Mouse (Mus musculus) activated CD4-positive, CD25-positive, alpha-beta regulatory T cell, adult 4 months (primary cell): ENCODE results near the gene Crip2. TPM values are rescaled to one million over a fixed set of nuclear protein-coding genes. Genes with fewer than 3 reads are reported as not detected.

Experiments
- ATAC-seq: one replicate; pipeline ENCODE4 v1.8.0; 2017
- polyA plus RNA-seq, 2 experiments: library from polyadenylated mRNA; unstranded; fragments of 100-300 nt; shearing (Covaris generic); gene quantifications; one replicate each; pipeline ENCODE4 v1.2.1; 2017

Gene Crip2
- polyA plus RNA-seq, 2 experiments from 2014 or later, result 4.5 to 5.6 TPM

DNA sequence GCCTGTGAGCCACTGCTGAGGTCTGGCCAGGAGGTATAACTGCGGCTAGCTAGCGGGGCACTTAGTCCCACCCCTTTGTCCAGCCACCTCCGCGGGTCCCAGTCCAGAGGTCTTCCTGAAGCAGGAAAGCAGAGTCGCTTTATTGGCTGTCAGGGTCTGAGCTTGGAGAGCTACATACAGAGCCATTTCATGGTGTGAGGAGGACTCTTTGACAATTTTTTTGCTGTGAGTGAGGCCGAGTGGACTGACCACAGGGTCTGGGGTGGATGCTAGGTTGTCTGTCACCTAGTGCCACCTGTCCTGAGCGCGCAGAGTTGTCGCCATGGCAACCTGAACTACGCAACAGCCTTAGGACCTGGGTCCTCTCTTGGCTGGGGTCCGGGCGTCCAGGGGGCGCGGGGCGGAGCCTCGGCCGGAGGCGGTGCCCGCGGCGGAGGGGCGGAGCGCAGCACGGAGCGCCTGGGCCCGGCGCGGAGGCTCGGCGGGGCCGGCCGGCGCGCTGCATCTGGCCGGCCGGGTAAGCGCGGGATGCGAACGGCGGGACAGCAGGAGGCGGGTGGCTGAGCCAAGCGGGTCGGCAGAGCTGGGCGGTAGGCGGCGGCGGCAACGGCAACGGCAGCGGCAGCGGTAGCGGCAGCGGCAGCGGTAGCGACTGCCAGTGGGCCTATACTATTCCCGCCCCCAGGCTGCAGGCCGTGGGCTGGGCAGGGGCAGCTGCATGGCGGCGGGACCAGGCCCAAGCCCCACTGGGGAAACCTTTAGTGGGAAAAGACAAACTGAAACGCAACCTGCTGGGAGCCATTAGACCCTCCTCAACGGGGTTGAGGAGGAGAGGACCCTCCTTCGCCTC lies 45.6 kb downstream of the Crip2 start, which contains the start of gene Tmem121:
Tmem121 (plus strand) TSS at position 489 of the 850 bp plus-strand sequence.
- no peak for ATAC-seq

DNA sequence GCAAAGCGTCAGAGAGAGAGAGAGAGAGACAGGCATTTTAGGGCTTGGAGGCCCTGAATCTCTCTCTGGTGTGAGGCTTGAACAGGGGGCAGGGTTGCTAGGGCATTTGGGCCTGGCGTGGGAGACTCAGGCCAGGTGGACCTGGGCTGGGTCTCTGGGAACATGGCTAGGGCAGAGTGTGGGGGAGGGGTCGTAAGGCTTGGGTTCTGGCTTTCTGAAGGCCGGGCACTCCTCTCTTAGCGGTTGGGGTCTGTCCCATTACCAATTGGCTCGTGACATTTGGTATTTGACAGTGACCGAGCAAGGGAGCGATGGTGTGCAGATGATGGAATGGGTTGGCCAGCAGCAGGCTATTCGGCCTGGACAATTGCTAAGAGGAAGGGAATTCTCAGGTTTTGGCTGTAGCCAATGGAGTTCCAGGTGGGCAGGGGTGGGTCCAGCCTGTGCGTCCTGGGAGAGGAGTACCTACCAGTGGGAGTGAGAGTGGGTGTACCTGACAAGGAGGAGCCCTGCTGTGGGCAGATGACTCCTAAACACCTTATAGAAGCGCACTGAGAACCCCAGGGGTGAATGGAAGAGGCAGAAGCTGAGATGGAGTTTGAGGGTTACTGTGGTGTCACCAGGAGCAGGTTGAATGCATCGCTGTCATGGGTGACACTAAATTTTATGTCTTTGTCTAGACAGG lies 46.4 kb downstream of the Crip2 start:
- no peak for ATAC-seq

DNA sequence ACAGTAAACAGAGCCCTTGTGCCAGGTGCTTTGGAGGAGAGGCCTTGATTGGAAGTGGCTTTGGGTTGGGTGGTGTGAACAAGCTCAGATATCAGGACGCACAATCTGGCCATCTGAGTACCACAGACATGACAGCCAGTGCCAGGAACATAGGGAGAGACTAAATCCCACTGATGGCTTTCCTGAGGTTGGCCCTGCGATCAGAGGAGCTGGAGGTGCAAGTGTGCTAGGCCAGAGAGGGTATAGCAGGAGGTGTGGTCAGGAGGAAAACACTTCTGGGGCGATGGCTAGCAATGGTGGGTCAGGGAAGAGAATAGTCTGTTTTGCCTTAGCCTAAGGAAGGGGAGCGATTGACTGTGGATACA lies 47.0 kb downstream of the Crip2 start:
- ATAC-seq, result no peak

DNA sequence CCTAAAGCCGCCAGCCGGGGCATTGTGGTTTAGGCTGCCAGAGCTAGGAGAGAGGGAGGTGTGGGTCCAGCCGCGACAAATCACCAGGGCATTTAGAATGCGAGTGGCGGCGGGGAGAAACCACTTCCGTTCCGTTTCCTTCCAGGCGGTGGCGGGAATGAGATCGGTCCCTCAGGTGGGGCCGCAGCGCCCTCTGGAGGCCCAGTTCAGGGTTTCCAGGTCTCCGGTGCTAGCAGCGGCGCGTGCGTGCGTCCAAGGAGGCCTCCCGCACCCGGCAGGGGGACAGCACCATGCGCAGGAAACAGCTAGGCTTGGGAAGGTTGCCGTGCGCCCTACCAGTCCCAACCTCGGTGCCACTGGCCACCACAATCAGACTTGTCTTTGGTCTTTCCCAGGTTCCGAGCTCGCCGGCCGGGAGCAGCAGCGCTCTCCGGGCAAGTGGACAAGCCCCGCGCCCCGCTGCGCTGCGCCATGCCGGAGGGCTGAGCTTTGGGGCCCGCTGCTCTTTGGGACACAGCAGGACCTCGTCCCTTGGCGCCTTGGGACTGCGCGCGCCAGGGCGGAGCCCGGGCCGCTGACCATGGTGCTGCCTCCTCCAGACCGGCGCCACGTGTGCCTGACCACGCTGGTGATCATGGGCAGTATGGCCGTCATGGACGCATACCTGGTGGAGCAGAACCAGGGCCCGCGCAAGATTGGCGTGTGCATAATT lies 47.7 kb downstream of the Crip2 start:
- ATAC-seq, result peak; percentile 83

DNA sequence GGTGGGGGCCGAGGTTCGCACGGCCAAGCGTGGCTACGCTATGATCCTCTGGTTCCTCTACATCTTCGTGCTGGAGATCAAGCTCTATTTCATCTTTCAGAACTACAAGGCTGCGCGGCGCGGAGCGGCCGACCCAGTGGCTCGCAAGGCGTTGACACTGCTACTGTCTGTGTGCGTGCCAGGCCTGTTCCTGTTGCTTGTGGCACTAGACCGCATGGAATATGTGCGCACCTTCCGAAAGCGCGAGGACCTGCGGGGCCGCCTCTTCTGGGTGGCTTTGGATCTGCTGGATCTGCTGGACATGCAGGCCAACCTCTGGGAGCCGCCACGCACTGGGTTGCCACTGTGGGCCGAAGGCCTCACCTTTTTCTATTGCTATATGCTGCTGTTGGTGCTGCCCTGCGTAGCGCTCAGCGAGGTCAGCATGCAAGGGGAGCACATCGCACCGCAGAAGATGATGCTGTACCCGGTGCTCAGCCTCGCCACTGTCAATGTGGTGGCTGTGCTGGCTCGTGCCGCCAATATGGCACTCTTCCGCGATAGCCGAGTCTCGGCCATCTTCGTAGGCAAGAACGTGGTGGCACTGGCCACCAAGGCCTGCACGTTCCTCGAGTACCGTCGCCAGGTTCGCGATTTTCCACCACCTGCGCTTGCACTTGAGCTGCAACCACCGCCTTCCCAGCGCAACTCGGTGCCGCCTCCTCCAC lies 48.5 kb downstream of the Crip2 start:
- no peak for ATAC-seq

DNA sequence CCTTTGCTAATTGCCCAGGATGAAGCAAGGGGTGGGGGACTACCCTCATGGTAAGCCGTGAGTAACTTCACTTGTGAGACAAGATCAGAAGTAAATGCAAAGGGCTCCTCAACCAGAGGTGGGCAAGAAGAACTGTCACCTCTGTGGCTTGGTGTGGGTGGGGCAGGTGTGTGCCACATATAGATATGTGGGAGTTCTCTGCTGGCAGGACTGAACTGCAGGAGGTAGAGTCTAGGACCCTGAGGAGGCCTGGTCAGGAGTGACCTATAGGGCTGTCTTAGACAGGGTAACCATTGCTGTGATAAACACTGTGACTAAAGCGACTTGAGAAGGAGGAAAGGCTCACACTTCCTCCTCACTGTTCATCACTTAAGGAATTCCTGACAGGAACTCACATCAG lies 53.4 kb downstream of the Crip2 start:
- no peak for ATAC-seq

Other genes starting within 250 kb of the Crip2 start
- under 1 TPM in 1 of 2 experiments, not detected in 1; 0.74 TPM for gene Jag2, start 210.5 kb upstream of the Crip2 start, polyA plus RNA-seq
- 10 to 100 TPM; 39.0 to 46.2 TPM for gene Nudt14, start 198.1 kb upstream of the Crip2 start, polyA plus RNA-seq
- 1 to 10 TPM; 8.3 to 8.9 TPM for gene Btbd6, start 163.8 kb upstream of the Crip2 start, polyA plus RNA-seq
- 10 to 100 TPM; 24.7 to 25.0 TPM for gene Brf1, start 139.5 kb upstream of the Crip2 start, polyA plus RNA-seq
- 1 to 10 TPM; 5.4 to 6.6 TPM for gene Pacs2, start 125.7 kb upstream of the Crip2 start, polyA plus RNA-seq
- under 1 TPM in 1 of 2 experiments, not detected in 1; 0.29 TPM for gene Tex22, start 65.7 kb upstream of the Crip2 start, polyA plus RNA-seq
- gene Mta1, start 42.0 kb upstream of the Crip2 start, polyA plus RNA-seq, result 10 to 100 TPM; 12.9 to 16.0 TPM
- 1,000 to 10,000 TPM; 1,240 to 2,098 TPM for gene Crip1, start 6.1 kb downstream of the Crip2 start, polyA plus RNA-seq
- gene Tedc1, start 16.2 kb downstream of the Crip2 start, polyA plus RNA-seq, result 1 to 10 TPM; 3.5 to 5.0 TPM
- not detected for gene Tmem121, start 45.7 kb downstream of the Crip2 start, polyA plus RNA-seq